Mouse (Mus musculus) cerebellum, adult 2 months (tissue): Measurements from ENCODE around the gene Tppp3. TPM values are rescaled to one million over a fixed set of nuclear protein-coding genes. Genes with fewer than 3 reads are reported as not detected.

Experiments
- DNase-seq, 2 experiments: peaks; one replicate each; pipeline ENCODE4 v3.0.0; 2021
- H3K27ac ChIP-seq: fragments of 200-500 bp; 2 replicates; pipeline ENCODE4 v1.5.1; 2012; ENCODE audit warnings: low read length, control low read depth, inconsistent platforms; ENCODE audit not compliant: insufficient read depth
- H3K27me3 ChIP-seq: fragments of 200-500 bp; 2 replicates; pipeline ENCODE4 v1.6.1; 2012; ENCODE audit warnings: inconsistent platforms, mild to moderate bottlenecking, low read length, moderate library complexity; ENCODE audit not compliant: control insufficient read depth, insufficient read depth
- H3K4me1 ChIP-seq: fragments of 200-500 bp; 2 replicates; pipeline ENCODE4 v1.6.1; 2011; ENCODE audit warnings: low read length; ENCODE audit not compliant: control insufficient read depth, insufficient read depth
- H3K4me3 ChIP-seq: fragments of 200-500 bp; replicated peaks from 2 replicates; pipeline ENCODE3; 2011; ENCODE audit warnings: mild to moderate bottlenecking, low read depth, low read length, control low read depth; ENCODE audit not compliant: insufficient read depth
- CTCF ChIP-seq: fragments of 200-500 bp; IDR thresholded peaks from 2 replicates; pipeline ENCODE4 v1.5.1; 2011; ENCODE audit warnings: low read depth, mild to moderate bottlenecking, control low read depth, low read length, moderate library complexity, borderline replicate concordance; ENCODE audit not compliant: insufficient read depth
- POLR2A ChIP-seq: fragments of 200-500 bp; IDR thresholded peaks from 2 replicates; pipeline ENCODE4 v1.6.1; 2011; ENCODE audit warnings: low read length, control low read depth, borderline replicate concordance; ENCODE audit not compliant: insufficient read depth
- WGBS: fragments of 180-500 bp; shearing (Covaris S2); methylation state at CpG from one replicate; pipeline ENCODE4 v1.1.7; 2018; 5-methylcytosine and 5-hydroxymethylcytosine counted together
- polyA plus RNA-seq: library from polyadenylated mRNA; depleted of rRNA; stranded (reverse); fragments of >200 nt; gene quantifications from 2 replicates; pipeline ENCODE4 v1.2.3, GENCODE M21; 2012

Tppp3 gene
- polyA plus RNA-seq, 1 experiment = 286 TPM

- Histone ChIP-seq H3K4me1 (no peaks in the 10 kb centered on the region), H3K27ac (no peak overlapping the region), H3K4me3 (no peak overlapping the region), H3K27me3 (no peaks in the 10 kb centered on the region)
- WGBS = 59% methylated on average over 3 of the region's 3 CpGs
- no peak for DNase-seq
- TF ChIP-seq POLR2A (no peak), CTCF (no peak)
These were observed 12.7 kb upstream of the Tppp3 start for GRCm38 (mm10) chr8:105484030-105484368.

DNA sequence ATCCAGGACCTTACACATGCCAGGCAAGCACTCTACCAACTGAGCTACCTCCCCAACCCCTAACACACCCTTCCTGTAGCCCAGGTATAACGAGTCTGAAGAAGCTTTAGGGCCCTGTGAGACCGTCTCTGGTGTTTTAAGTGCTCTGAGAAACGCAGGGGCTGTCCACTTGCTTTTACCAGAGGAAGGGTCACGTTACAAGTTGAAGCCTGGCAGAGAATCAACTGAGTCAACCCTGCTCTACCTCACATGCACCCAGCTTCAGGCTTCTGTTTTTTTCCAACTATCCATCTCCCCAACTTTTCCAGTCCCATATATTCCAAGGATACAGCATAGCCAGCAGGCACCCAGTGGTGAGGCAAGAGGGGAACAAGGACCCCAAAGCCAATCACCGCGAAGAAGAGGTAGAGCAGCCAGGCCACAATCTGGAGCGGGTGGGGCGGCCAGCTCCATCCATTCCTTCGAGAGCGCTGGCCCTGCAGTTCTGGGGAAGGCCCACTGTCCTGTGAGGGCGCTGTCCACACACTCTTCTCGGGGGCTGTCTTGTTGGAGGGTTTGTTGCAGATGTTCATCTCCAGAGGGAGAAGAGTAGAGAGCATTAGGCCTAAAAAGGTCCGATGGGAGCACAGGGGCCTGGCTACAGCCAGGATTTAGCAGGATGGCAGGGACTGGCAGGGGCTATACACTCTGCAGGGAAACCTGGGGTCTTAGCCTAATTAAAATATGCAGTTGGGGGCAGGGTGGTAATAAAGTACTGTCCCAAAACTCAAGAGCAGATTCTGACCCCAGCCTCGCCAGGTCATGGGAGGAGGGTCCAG lies 12.1 kb upstream of the Tppp3 start:
- H3K27me3 ChIP-seq = no peaks in the 10 kb centered on the region
- no peaks in the 10 kb centered on the region for H3K4me1 ChIP-seq
- H3K4me3 ChIP-seq = no peak overlapping the region
- H3K27ac ChIP-seq = no peak overlapping the region
- TF ChIP-seq POLR2A (no peak), CTCF (peak; percentile 67)
- 38% methylated on average over 14 of the region's 14 CpGs for WGBS
- DNase-seq = peak in 1 of 2 experiments; percentile 49

DNA sequence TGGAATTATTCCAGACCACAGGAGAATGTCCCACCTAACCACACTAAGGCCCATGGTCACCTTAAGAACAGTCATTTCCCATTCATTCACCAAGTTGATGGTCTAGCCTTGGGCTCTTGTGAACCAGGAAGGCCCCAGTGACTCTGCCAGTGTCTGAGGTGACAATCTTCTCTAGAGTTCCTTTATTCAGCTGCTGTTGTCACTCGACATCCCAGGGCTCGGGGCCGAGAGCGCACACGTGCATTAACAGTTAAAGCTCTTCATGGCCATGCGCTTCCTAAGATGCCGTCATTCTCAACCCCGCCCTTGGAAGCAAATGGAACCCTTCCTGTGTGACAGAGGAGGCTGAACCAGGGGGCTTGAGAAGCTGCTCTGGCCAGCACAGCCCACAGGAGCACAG lies 10.8 kb upstream of the Tppp3 start:
- H3K4me3 ChIP-seq = no peak overlapping the region
- no peaks in the 10 kb centered on the region for H3K27me3 ChIP-seq
- DNase-seq = no peak
- H3K4me1 ChIP-seq = no peaks in the 10 kb centered on the region
- TF ChIP-seq POLR2A (no peak), CTCF (no peak)
- no peak overlapping the region for H3K27ac ChIP-seq
- WGBS = 88% methylated on average over 8 of the region's 8 CpGs

GRCm38 (mm10) chr8:105481453-105481852 lies 10.1 kb upstream of the Tppp3 start:
- TF ChIP-seq CTCF (peak; percentile 67), POLR2A (no peak)
- DNase-seq = no peak
- no peaks in the 10 kb centered on the region for H3K27me3 ChIP-seq
- 72% methylated on average over 6 of the region's 6 CpGs for WGBS
- no peaks in the 10 kb centered on the region for H3K4me1 ChIP-seq
- H3K4me3 ChIP-seq = no peak overlapping the region
- no peak overlapping the region for H3K27ac ChIP-seq

GRCm38 (mm10) chr8:105481013-105481412 lies 9.7 kb upstream of the Tppp3 start:
- H3K4me3 ChIP-seq = no peak overlapping the region
- no peaks in the 10 kb centered on the region for H3K27me3 ChIP-seq
- WGBS = 39% methylated on average over 2 of the region's 2 CpGs
- no peaks in the 10 kb centered on the region for H3K4me1 ChIP-seq
- TF ChIP-seq CTCF = no peak
- no peak for TF ChIP-seq POLR2A
- H3K27ac ChIP-seq = no peak overlapping the region
- DNase-seq = no peak

DNA sequence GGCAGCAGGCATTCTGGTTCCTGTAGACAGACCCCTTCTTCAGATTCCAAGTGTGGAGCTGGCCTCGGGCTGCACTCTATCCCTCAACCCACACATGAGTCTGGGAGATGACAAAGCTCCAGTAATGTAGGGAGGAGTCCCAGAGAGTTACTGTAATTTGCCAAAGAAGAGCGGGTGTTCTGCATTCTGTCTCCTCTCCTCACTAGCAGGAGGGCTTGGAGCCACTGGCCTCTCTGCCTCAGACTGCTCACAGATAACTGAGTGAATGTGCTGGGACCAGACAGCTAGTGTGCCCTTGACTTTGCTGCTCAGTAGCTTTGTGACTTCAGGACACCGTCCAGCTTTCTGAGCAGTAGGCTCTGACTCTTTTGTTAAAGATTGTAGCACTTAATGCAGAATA lies 6.5 kb upstream of the Tppp3 start:
- no peaks in the 10 kb centered on the region for H3K27me3 ChIP-seq
- DNase-seq = no peak
- 0 out of 2 replicates have a peak, but pooled peaks cover 3% of the 10 kb centered on the region for H3K4me1 ChIP-seq
- no peak for TF ChIP-seq POLR2A
- no peak for TF ChIP-seq CTCF
- H3K27ac ChIP-seq = no peak overlapping the region
- no peak overlapping the region for H3K4me3 ChIP-seq
- WGBS = 66% methylated on average over 3 of the region's 3 CpGs

DNA sequence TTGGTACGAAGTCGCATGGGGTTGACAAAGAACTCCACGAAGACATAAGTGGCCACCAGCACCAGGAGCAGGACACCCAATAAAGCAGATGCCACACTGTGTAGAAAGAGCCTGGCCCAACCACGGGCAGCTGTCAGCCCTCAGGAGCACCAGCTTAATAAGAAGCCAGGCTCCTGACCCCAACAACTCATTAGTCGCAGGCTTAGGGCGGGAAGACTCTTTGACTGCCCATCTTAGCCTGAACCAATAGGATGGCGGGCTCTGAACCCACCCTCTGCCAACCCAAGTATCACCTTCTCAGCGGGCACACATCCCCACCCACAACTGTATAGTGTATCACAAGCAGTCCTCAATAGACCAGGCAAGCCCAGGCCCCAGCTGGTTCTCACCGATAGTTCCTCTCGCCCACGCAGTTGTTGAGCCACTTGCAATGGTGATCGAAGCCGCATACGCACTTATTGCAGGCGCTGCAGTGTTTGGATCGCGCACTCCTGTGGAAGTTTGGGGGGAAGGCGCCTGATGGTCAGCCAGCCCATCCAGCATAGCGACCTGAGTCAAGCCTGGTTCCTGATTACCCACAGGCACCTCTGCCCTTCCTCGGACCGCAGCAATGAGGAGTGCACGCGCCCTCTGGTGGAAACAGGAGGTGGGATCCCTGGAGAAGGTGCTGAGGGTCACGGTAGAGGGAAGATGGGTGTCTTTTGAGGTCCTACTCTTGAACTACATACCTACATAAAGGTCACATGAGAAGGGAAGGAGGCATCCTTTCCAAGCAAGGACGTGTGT lies 5.5 kb upstream of the Tppp3 start:
- Histone ChIP-seq H3K27me3 (no peaks in the 10 kb centered on the region), H3K27ac (no peak overlapping the region), H3K4me1 (0 out of 2 replicates have a peak, but pooled peaks cover 3% of the 10 kb centered on the region), H3K4me3 (no peak overlapping the region)
- TF ChIP-seq POLR2A (no peak), CTCF (peak; percentile 96)
- DNase-seq = peak; percentile 75 to 83
- 47% methylated on average over 25 of the region's 25 CpGs for WGBS
